Mouse (Mus musculus): ENCODE data around the gene Nav3.

Nav3 gene

DNA sequence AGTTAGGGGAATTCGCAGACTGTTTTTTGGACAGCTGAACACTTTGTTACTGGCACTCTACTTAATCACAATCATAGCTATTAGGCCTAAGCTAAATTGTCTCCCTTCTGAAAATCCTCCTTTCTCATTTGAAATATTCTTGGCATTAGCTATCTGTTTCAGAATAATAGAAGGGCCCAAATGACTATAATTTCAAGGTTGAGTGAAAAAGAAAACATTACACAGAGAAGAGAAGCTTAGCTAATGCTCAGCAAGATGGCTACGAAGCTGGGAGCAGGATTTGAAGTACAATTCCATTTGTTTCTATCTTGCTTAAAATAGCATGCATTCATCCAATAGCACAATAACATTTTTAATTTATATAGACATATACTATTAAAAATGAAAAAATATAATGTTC, 667.3 kb downstream of the Nav3 start:
- DNase-seq = no peak

DNA sequence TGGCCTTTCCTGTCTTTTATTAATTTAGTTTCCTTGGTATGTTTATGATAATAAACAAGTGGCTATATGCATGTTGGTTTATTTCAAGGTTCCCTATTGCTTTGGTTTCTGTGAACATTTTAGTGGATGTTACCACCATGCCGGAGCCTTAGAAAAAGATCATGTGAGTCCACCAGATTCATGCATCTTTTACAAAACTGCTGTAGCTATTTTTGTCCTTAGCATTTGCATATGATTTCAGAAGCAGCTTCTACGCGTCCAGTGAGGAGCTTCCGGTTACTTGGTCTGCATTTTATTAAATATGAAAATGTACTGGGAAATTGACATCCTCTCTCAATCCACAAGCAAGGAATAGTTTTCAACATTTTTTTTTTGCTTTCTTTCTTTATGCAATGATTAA, 676.9 kb downstream of the Nav3 start:
- DNase-seq = no peak

DNA sequence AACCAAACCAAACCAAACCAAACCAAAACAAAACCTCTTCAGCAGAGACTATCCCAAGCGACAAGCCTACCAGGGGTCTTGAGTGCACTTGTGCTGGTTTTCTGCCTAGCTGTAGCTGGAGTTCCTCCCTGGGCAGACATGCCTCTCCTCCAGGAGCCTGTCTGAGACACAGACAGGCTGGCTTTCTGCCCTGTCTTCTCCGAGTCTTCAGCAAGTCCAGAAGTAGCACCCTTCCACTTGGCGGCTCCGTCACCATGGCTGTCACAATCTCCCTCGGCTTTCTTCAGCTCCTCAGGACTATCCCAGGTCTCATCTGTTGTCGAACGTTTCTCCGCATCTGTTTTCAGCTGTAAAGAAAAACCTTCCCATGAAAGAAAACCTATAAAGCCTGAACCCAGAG, 686.9 kb downstream of the Nav3 start:
- DNase-seq = no peak

DNA sequence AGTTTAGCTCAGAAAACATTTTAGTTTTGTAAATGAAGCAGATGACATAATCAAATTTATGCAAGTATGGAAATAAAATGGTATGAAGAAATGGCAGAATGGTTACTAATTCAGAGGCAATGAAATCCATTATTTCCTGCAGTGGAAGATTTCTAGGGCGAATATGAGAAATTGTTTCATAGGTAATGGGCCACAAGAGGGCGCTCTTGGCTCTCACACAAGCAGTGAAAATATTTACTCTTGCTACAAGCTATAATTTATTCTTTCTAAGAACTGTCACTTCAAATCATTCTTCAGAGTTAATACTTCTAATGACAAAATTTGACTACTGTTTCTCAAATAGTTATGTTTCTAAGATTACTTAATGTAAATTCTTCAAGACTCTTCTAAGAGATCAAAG, 690.4 kb downstream of the Nav3 start:
- DNase-seq = peak; percentile 65

DNA sequence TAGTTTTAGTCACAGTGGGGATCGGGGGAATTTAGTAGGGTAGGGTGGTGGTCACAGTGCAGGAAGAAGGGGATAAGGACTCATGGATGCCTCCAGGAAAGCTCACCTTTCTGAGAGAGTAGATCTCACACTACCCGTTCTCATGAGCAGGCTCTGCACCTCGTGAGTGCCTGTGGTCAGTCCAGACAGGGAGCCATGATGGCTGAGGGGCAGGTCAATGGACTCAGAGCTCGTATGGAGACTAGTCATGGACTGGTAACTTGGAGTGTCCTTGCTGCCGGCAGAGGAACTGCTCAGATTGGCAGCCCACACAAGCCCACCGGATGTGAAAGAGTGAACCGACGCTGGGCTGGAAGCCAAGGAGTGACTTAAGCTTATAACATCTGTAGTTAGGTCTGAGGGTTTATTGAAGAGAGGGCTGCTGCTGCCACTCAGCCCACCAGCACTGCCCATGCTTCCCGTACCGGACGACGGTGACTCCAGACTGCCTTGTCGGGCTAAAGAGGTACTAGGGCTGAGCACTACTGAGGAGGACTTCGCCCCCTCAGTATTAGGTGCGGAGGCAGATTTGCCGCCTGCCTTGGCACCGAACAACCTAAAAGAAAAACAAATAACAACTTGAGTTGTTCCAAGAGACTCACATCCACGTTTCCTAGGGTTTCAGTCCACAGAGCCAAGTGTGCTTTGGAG, 691.4 kb downstream of the Nav3 start:
- no peak for DNase-seq

DNA sequence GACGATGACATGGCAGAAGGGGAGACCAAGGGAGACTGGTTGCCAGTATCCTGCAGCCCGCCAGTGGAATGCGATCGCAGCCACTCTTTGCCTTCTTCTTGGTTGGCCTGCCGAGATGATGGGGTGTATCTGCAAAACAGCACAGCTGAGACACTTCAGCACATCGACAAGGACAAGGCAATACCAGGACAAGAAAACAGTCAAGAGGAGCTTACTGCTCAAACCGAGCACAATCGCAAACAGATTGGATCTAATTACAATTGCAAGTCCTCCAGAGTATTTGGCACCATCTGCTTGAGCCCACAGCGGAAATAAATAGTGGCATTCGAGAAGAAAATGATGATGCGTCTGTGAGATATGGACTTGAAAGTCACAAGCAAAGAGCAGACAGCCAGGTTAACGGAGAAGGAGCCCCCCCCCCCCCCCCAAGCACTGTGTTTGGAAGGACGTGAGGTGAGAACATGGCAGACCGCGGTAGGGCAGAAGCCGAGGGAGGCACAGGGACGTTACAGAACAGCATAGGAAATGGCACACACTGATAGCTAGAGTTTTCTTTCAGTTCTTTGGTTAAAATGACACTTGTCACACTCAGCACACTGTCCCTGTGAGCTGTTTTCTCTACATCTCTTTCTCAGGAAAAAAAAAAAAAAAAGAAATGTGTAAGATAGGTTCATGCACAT, 696.9 kb downstream of the Nav3 start:
- DNase-seq = peak; percentile 56

DNA sequence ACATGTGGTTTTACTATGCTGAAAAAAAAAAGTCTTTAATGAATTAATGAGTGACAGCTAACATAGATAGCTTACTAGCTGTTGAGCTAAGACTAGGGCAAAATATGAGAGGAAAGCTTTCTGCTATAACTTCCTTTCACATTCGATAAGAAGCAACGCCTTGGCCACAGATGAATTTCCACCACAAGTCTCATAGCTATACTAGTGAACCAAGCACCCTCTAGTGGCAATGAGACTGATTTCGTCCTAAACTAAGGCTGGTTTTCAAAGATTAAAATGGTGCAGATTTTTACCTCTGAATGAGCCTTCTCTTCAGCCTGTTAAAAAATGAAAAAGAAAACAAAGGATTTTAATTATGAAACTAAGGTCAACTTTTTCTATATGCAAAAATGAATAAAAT, 709.1 kb downstream of the Nav3 start:
- no peak for DNase-seq

DNA sequence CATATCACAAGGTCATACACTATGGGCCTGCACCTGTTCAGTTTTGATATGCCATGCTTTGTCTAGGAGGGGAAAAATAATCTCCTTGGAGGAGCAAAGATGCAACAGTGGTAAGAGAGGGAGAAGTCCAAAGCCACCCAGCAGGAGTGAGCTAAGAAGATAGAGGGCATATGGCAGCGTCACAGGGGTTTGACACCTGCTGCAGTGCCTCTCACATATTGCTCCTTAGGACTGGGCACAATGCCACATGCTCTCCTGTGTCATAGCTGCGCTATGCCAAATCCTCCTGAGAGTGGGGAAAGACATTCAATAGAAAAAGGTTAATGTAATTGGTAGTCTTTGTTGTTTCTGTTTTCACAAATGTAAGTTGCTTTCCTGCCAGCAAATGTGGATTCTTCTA, 714.3 kb downstream of the Nav3 start:
- DNase-seq = no peak

DNA sequence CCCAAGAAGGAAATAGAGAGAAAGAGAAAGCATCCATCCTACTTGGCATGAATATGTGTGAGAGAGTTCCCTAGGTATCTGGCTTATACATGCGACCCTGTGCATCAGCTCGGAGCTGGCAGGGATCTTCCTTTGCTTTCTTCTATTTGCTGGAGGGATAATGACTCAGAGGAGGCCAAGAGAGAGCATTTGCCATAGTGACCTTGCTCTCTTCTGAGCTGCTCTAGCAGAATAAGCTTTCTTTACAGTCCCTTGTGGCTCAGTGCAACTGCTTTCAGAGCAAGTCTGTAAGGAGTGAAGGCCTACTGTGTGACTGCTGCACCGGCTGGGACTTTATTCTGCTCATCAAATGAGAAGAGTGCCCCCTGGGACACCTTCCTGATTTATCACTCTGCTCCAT, 715.7 kb downstream of the Nav3 start:
- DNase-seq = no peak

DNA sequence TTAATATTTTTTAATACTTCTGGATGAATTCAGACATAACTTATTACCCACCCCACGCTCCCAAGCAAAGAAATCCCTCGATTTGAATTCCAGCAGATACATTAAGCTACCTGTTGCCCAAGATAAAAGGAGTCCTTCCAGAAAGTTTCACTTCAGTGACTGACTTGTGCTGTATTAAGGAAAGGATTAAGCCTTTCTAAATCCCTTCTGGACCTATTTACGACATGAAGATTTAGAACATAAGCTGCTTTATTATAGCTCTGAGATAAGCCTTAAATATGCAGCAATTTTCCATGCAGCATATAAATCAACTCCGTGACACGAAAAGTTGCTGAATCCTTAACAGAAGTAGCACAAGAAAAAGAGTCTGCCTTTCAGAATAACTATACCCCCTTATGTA, 732.4 kb downstream of the Nav3 start:
- no peak for DNase-seq

DNA sequence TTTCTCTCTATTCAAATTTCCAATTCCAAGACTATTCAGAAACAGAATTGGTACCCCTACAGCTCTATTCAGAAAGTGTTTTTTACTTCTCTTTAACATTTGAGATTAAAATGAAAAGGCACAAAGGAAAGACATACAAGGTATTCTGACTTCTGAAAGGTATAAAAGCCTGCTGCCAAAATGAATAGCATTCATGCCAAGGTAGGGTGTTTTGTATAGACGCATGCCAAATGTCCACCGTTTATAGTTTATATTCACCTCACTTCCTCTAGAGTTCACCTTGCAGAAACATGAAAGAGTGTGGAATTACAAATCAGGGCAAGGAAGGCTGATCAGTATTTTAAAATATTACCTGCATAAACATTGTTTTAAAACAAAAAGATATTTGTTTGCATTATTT, 737.2 kb downstream of the Nav3 start:
- DNase-seq = no peak

DNA sequence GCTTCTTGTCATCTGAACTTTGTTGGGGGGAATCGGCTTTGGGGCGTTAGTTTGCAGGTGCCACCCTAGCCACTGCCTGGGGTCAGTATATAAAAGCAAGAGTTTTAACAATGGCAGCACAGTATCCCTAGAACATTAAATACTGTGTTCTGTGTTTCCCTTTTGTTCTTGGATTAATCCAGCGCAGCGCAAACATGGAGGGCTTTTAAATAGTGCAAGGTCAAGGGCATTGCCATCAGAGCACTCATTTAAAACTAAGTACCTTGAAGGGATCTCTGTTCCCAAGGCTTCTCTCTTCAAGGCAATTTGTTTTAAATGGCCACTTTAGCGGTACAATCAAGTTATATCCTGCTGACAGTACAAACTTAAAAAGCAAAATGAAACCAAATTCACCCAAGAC, 737.6 kb downstream of the Nav3 start:
- DNase-seq = no peak

DNA sequence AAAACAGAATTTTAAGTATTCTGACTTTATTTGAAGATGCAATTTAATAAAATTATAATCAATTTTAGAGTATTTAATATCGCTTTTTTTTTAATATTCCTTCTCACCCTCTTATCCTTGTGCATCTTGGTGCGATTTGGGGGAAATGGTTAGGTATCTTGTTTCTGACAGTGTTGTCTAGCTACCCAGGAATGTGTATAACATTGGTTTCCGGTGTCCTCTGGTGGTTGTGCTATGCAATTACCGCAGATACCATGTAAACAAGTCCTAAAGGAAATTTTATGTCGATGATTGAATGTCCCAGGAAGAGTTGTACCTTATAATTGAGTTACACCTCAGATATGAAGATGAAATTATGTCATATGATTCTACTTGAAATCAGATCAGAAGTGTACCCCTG, 743.0 kb downstream of the Nav3 start:
- DNase-seq = peak; percentile 43

DNA sequence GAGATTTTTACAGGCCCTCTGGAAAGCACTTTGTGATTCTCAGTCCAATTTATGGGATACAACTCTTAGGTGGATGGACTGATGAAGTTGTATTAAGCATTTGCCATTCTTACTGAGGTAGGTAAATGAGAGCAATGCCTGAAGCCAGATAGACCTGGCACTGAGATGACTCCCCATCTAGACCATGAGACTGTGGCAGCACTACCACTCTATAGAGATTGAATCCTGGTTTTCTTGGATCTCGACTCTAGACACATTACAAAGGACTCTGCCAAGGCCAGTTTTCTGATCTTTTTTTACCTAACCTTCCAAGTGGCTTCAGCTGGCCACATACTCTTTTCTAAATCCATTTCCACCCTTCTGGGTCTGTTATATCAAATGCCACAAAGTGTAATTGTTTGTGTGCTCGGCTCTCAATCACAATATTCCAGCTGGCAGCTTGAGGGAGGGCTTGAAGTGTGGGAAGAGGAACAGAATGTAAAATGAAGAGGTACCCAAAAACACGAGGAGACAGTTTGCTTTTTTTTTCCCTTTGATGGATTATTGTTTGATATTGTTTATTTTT, 756.2 kb downstream of the Nav3 start:
- peak; percentile 59 for DNase-seq

DNA sequence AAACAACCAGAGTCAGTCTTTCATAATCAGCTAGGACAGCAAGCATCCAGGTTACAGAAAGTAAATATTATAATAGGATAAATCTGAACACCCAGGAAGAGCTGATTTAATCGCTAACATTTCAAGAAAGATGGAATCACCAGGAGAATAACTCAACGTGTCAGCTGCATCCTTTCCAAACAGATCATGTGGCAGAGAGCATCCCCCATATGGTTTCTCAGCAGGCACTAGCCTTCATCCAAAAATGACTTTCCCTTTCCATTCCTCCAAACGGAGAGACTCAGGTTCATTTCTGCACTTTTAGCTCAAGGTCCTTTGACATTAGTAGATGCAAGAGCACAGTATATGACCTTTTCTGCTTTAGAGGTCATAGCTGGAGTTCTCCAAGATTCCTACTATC, 765.4 kb downstream of the Nav3 start:
- peak; percentile 37 for DNase-seq

DNA sequence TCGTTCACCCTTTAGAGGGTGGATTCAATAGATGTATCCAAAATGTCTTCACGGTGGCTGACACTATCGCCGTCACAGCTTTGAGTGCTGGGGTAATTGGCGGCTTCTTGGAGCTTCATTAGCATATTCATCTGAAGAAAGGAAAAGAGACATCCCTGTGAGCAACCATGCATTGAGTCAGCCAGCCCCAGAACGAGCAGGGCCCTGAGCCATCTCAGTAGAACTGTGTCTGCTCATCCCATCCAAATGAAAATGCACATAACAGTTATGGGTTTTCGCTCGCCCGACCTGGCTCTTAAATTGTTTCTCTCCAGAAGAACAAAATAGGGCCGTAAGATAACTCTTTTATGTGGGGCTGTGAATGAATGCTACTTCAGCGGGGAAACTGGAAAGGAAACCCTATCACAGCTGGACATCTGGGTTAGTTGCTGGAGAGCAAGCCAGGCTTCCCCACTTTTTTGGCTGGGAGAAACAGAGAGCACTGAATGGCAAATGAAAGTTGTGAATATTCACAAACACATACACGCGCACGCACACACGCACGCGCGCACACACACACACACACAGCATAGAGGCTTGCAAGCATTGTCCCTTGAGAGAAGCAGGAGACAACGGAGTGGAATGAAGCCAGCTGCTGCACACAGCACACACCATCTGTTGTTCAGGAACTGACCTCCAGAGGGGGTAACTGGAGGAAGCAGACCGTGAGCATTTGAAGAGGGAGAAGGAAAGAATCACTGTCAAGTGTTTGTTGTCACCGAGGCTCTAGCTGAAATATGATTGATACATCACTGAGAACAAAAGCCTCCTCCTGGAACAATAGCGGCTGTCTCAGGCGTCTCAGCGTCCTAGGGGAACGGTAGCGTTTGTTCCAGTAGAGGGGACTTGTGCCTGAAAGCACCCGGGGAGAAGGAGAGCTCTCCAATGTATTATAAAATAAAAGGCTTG, 771.6 kb downstream of the Nav3 start:
- DNase-seq = peak; percentile 74

DNA sequence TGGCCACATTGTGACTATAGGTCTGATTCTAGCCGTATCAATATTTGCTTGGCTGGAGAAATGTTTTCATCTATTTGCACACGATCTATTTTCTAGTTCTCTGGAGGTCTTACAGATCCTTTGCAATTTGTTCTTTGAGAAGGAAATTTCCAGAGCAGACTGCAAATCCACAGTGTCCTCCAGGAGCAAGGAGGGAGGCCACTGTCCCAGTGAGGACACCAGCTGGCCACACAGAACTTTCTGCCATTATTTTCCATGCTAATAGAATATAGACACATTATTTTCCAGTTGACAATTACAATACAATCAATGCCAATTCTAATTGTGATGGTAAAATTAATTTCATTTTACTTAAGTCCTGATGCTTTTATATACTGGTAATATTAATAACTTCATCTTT, 783.1 kb downstream of the Nav3 start:
- DNase-seq = no peak

DNA sequence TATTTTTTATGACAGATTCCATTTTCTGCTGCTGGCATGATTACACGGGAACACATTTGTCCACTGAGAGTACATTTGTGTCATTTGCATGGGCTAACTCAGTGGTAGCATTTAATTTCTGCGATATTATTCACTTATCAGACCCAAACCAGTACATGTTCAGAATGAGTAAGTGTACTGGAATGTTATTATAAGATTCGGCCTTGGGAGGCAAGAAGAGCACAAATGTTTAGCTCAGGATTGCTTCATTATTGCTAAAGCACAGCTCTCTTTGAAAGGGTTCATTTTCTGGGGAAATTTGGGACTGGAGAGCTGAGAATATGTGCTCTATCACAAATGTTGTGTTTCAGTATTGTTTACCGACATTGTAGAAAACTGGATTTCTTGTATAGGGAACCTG, 788.6 kb downstream of the Nav3 start:
- no peak for DNase-seq

DNA sequence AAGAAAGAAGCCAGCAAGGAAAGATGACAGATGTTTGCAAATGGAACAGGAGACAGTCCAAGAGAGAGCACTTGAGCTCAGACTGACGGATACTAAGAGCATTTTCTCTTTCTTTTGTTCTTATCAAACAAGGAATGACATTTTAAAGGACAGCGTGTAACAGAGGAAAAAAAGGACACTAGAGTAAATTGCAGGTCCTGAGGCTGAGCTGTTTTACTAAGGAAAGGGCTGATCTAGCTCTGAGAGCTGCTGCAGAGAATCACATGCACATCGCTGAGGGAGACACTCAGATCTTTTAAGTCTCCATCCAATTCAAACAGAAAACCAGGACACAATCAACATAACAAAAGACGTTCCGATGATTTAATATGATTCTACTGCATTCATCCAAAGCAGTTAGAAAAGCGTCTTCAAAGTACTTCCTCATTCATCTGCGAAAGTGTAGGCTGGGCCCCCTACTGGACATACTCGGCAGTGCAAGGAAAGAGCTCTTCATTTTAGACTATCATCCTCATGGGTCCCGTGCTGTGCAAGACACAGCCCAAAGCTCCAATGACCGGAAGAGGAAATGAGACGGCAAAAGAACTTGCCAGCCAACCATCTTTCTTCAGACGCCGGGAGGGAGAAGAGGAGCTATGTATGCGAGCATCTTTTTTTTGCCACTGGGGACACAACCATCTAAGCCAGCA, 791.2 kb downstream of the Nav3 start:
- peak; percentile 79 for DNase-seq

DNA sequence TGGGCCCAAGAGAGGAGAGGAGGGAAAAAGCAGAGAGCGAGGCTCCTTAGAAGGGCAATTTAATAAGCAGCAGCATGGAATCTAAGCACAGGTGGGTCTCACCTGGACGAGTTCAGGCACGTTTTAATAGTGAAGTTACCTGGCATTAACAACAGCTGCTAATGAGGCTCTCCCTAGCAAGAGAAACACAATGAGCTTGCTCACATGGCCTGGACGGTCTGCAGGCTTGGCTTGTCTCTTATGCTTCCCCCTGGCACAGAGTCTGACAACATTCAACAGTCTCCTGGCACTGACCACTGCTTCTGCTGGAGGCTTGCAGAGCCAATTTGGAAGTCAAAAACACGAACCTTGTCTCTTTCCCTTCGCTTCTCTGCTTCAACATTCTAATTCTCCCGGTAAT, 804.5 kb downstream of the Nav3 start:
- DNase-seq = no peak

DNA sequence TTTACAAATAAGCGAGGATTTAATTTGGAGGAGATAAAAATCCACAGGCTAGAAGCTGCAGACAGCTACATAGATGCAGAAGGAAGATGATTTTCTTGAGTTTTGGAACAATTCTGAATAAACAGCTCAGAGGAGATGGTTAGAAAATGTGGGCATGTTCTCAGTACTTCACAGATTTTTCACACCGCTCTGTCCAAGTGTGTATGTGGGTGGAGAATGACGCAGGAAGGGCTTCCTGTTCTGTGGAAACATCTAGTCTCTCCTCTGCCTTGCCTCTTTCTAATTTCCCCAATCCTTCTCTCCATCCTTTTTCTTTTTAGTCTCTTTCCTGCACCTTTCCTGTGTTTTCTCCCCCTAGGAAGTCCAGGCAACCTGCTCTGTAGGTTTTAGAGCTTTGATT, 812.4 kb downstream of the Nav3 start:
- DNase-seq = peak; percentile 67

DNA sequence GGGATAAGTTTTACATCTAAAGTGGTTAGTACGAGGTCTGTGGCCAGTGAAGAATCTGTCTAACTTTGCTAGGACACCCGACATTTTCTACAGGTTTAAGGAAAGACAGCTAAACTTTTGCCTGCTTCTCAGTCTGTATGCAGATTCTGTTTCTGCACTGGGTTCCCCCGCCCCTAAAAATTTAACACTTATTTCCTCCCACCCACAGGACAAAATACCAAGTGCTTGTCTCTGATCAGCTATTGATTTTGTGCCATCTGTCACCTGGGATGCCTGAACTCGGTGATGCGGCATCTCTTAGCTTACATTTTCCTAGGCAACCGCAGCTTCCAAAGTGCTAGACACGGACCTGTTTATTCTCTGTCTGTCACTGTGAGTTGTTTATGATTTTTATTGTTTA, 814.2 kb downstream of the Nav3 start:
- peak; percentile 47 for DNase-seq

DNA sequence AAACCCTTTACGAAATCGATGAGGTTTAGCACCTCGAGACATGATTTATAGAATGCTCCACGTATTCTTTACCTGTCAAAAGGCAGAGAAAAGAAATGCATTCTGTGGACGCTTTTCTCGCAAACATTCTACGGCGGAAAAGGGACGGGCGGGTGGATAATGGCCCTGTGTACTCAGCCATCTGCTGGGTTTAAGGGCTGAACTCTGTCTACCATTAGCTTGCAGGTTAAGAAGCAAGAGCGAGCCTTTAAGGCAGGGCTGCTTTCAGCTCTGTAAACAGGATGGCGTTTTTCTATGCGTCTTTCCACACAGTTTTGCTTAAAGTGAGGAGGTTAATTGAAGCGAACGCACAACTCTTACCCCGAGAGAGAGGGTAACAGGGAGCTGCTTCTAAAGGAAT, 818.3 kb downstream of the Nav3 start:
- no peak for DNase-seq

Measured in layer of hippocampus, adult 9-11 months (tissue).